Mouse (Mus musculus) hindbrain, embryonic 11.5 days (tissue): ENCODE results near the gene Atp6v0c. TPM values are rescaled to one million over a fixed set of nuclear protein-coding genes. Genes with fewer than 3 reads are reported as not detected.
A peak's percentile ranks its signal among the peaks of the same experiment; 100 is the strongest.

Experiments used
- ATAC-seq: fragments of 200-750 bp; cut with Nextera tagmentation; 2 replicates; pipeline ENCODE4 v1.8.0; 2017; ENCODE audit warnings: mild to moderate bottlenecking, moderate TSS enrichment, moderate library complexity; ENCODE audit not compliant: low FRiP score
- DNase-seq: peaks from one replicate; pipeline ENCODE4 v3.0.0-alpha.2; 2015; ENCODE audit warnings: low spot score
- H3K27ac ChIP-seq: fragments of 300-500 bp; sonication (generic); 2 replicates; pipeline ENCODE4 v1.5.1; 2014; ENCODE audit warnings: mild to moderate bottlenecking, low read depth, low read length
- H3K27me3 ChIP-seq: fragments of 300-500 bp; sonication (generic); 2 replicates; pipeline ENCODE4 v1.6.1; 2014; ENCODE audit warnings: mild to moderate bottlenecking, low read length, moderate library complexity, mixed read lengths; ENCODE audit not compliant: control insufficient read depth, insufficient read depth
- H3K36me3 ChIP-seq: fragments of 300-500 bp; sonication (generic); 2 replicates; pipeline ENCODE4 v1.6.1; 2014; ENCODE audit warnings: mild to moderate bottlenecking, low read length, moderate library complexity, mixed read lengths; ENCODE audit not compliant: control insufficient read depth, insufficient read depth
- H3K4me1 ChIP-seq: fragments of 300-500 bp; sonication (generic); replicated peaks from 2 replicates; pipeline ENCODE4 v1.6.1; 2014; ENCODE audit warnings: low read length, mixed read lengths; ENCODE audit not compliant: control insufficient read depth, insufficient read depth
- H3K4me2 ChIP-seq: fragments of 300-500 bp; sonication (generic); replicated peaks from 2 replicates; pipeline ENCODE4 v1.6.1; 2014; ENCODE audit warnings: mild to moderate bottlenecking, low read depth, low read length
- H3K4me3 ChIP-seq: fragments of 300-500 bp; sonication (generic); 2 replicates; pipeline ENCODE4 v1.5.1; 2014; ENCODE audit warnings: low read depth, low read length
- H3K9ac ChIP-seq: fragments of 300-500 bp; sonication (generic); 2 replicates; pipeline ENCODE4 v1.6.1; 2014; ENCODE audit warnings: low read depth, low read length
- H3K9me3 ChIP-seq: fragments of 300-500 bp; sonication (generic); 2 replicates; pipeline ENCODE4 v1.6.1; 2016; ENCODE audit warnings: low read length; ENCODE audit not compliant: control insufficient read depth
- WGBS: fragments of 180-500 bp; shearing (Covaris S2); extraction: QIAGEN DNeasy Blood & Tissue Kit; methylation state at CpG from one replicate; pipeline ENCODE4 v1.1.7; 2014; 5-methylcytosine and 5-hydroxymethylcytosine counted together
- polyA plus RNA-seq: library from polyadenylated mRNA; unstranded; fragments of >200 nt; fragmentation: Nextera tagmentation; extraction: Ambion mirVana; gene quantifications from 2 replicates; pipeline ENCODE4 v1.2.1, GENCODE M21; 2014

The Atp6v0c gene
- polyA plus RNA-seq, 1 experiment from 2014 or later = 499 TPM

GRCm38 (mm10) chr17:24203068-24203467, 33.6 kb upstream of the Atp6v0c start:
- Histone ChIP-seq H3K4me2 (no peak overlapping the region), H3K9ac (no peak overlapping the region), H3K4me1 (peaks cover 13% of the 10 kb centered on the region), H3K4me3 (no peak overlapping the region), H3K9me3 (no peaks in the 10 kb centered on the region), H3K27me3 (peaks cover 16% of the 10 kb centered on the region), H3K36me3 (no peaks in the 10 kb centered on the region), H3K27ac (0 out of 2 replicates have a peak overlapping the region, but pooled peaks have one; percentile 4)
- WGBS = 53% methylated on average over 4 of the region's 4 CpGs
- DNase-seq (no peak), ATAC-seq (no peak)

- Histone ChIP-seq H3K27me3 (peaks cover 2% of the 10 kb centered on the region; the same call in 1 of the 2 replicates), H3K4me1 (peaks cover 6% of the 10 kb centered on the region), H3K27ac (no peak overlapping the region), H3K4me3 (no peak overlapping the region), H3K36me3 (no peaks in the 10 kb centered on the region), H3K4me2 (no peak overlapping the region), H3K9me3 (no peaks in the 10 kb centered on the region), H3K9ac (no peak overlapping the region)
- 86% methylated on average over 4 of the region's 4 CpGs for WGBS
- DNase-seq (no peak), ATAC-seq (no peak)
Observed at GRCm38 (mm10) chr17:24201092-24201491, 31.6 kb upstream of the Atp6v0c start.

- Histone ChIP-seq H3K36me3 (no peaks in the 10 kb centered on the region), H3K4me3 (no peak overlapping the region), H3K27me3 (no peaks in the 10 kb centered on the region), H3K27ac (no peak overlapping the region), H3K9me3 (no peaks in the 10 kb centered on the region), H3K4me1 (0 out of 2 replicates have a peak, but pooled peaks cover under 1% of the 10 kb centered on the region), H3K9ac (no peak overlapping the region), H3K4me2 (no peak overlapping the region)
- WGBS = 70% methylated on average over 4 of the region's 4 CpGs
- DNase-seq (no peak), ATAC-seq (no peak)
Observed at GRCm38 (mm10) chr17:24199741-24200140, 30.2 kb upstream of the Atp6v0c start.

- WGBS = 66% methylated on average over 4 of the region's 4 CpGs
- ATAC-seq = no peak
Observed at GRCm38 (mm10) chr17:24199252-24199651, 29.8 kb upstream of the Atp6v0c start.

GRCm38 (mm10) chr17:24197032-24197824, 27.7 kb upstream of the Atp6v0c start:
- ATAC-seq = no peak
- Histone ChIP-seq H3K27me3 (no peaks in the 10 kb centered on the region), H3K4me3 (no peak overlapping the region), H3K9me3 (no peaks in the 10 kb centered on the region), H3K4me1 (no peaks in the 10 kb centered on the region), H3K36me3 (no peaks in the 10 kb centered on the region), H3K4me2 (no peak overlapping the region), H3K9ac (no peak overlapping the region), H3K27ac (no peak overlapping the region)
- DNase-seq = no peak
- 64% methylated on average over 15 of the region's 15 CpGs for WGBS

More at GRCm38 (mm10) chr17:24199252-24199651, 29.8 kb upstream of the Atp6v0c start:
- Histone ChIP-seq H3K36me3 (no peaks in the 10 kb centered on the region), H3K4me3 (no peak overlapping the region), H3K9me3 (no peaks in the 10 kb centered on the region), H3K4me2 (no peak overlapping the region), H3K4me1 (no peaks in the 10 kb centered on the region), H3K27me3 (no peaks in the 10 kb centered on the region), H3K27ac (no peak overlapping the region), H3K9ac (0 out of 2 replicates have a peak overlapping the region, but pooled peaks have one; percentile 27)
- no peak for DNase-seq

- no peak for ATAC-seq
- Histone ChIP-seq H3K4me1 (no peaks in the 10 kb centered on the region), H3K4me3 (no peak overlapping the region), H3K9me3 (no peaks in the 10 kb centered on the region), H3K4me2 (no peak overlapping the region), H3K9ac (no peak overlapping the region), H3K27ac (no peak overlapping the region), H3K36me3 (no peaks in the 10 kb centered on the region), H3K27me3 (no peaks in the 10 kb centered on the region)
- WGBS = 61% methylated on average over 2 of the region's 2 CpGs
- DNase-seq = no peak
Observed at GRCm38 (mm10) chr17:24195349-24195748, 25.8 kb upstream of the Atp6v0c start.

- Histone ChIP-seq H3K4me1 (no peaks in the 10 kb centered on the region), H3K4me3 (no peak overlapping the region), H3K27me3 (no peaks in the 10 kb centered on the region), H3K27ac (no peak overlapping the region), H3K9me3 (no peaks in the 10 kb centered on the region), H3K4me2 (no peak overlapping the region), H3K9ac (no peak overlapping the region), H3K36me3 (no peaks in the 10 kb centered on the region)
- 86% methylated on average over 5 of the region's 5 CpGs for WGBS
- no peak for DNase-seq
- ATAC-seq = no peak
Observed at GRCm38 (mm10) chr17:24193769-24194168, 24.3 kb upstream of the Atp6v0c start.

GRCm38 (mm10) chr17:24193268-24193667, 23.8 kb upstream of the Atp6v0c start:
- ATAC-seq = no peak

GRCm38 (mm10) chr17:24192848-24193247, 23.3 kb upstream of the Atp6v0c start:
- Histone ChIP-seq H3K4me2 (no peak overlapping the region), H3K36me3 (no peaks in the 10 kb centered on the region), H3K27me3 (no peaks in the 10 kb centered on the region), H3K9me3 (no peaks in the 10 kb centered on the region), H3K9ac (no peak overlapping the region), H3K4me3 (no peak overlapping the region), H3K27ac (no peak overlapping the region), H3K4me1 (no peaks in the 10 kb centered on the region)
- no peak for ATAC-seq
- DNase-seq = no peak
- WGBS = 86% methylated on average over 8 of the region's 8 CpGs

More at GRCm38 (mm10) chr17:24193268-24193667, 23.8 kb upstream of the Atp6v0c start:
- Histone ChIP-seq H3K4me2 (no peak overlapping the region), H3K9ac (no peak overlapping the region), H3K4me1 (no peaks in the 10 kb centered on the region), H3K27me3 (no peaks in the 10 kb centered on the region), H3K27ac (no peak overlapping the region), H3K36me3 (no peaks in the 10 kb centered on the region), H3K9me3 (no peaks in the 10 kb centered on the region), H3K4me3 (no peak overlapping the region)
- 89% methylated on average over 8 of the region's 8 CpGs for WGBS
- no peak for DNase-seq
